Mouse (Mus musculus) c-Kit-negative CD71-positive TER-119-positive erythroid progenitor cells, embryonic 14.5 days (primary cell): ENCODE results near the gene Gm11111.

ENCODE experiments used
- DNase-seq: peaks from one replicate; pipeline ENCODE4 v3.0.0-alpha.2; 2013; ENCODE audit warnings: low read depth, low spot score

The Gm11111 gene

DNA sequence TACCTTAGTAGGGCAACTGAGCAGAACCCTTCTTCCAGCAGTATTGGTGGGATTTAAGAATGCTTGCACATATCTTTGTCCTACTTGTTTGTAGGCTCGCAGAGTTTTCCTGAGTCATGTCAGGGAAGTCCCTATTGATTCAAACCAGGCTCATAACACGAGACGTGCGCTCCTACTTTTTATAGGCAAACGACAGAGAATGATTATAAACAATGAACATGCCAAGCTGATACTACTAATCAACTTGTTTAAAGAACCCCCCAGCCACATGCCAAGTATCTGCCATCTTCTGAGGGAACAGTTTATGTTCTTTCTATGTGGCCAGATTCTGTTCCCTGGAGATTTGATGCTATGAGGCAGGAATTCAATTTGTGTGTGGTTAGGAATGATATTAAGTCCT, 28.3 kb downstream of the Gm11111 start:
- no peak for DNase-seq

DNA sequence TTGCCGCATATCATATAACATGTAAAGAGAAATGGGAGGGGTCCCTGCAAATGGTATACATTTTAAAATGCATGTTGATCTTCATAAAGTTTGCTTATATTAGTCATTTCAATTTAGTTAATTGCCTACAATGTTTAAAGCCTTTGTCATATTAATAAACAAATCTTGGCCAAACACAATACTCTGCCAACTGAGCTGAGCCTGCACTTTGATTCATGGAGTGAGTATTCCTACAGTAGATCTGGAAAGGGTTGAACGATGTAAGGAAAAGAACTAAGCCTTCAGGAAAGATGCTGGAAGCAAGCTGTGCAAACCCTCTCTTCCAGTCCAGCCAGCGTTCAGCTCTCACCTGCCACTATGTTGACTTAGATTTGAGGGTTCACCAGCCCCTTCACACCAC, 29.6 kb downstream of the Gm11111 start:
- no peak for DNase-seq

DNA sequence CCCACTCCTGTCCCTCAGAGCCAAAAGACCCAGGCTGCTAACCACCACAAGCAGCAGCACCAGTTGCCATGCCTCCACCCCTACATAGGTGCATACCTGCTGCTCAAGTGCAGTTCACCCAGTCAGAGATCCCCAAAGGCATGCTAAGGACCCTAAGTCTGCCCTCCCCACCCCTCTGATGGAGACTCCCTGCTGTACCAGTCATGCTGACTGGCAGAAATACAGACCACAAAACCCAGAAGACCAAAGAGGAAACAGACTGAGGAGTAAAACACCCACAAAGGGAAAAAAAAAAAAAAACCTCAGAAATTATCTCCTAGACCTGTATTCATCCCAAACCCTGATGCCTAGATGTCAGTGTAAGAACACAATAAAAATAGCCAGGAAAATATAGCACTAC, 33.4 kb downstream of the Gm11111 start:
- DNase-seq: no peak
